Mouse (Mus musculus): ENCODE results near the gene Crybb2.
"Not testable (repeated sequence)": the region's sequence is repeated elsewhere in the genome, so short reads cannot be mapped to it uniquely, and the experiment has no call there.

The Crybb2 gene

GRCm38 (mm10) chr5:113070017-113070416 lies at the start of gene Crybb2:
Gene Crybb2 (minus strand): TSS chr5:113070117.
- no peak for DNase-seq (ENCODE audit: low spot score in 2 of 2)

- no peak for DNase-seq (ENCODE audit: low spot score in 2 of 2)
These were observed 49.4 kb upstream of the Crybb2 start for GRCm38 (mm10) chr5:113119291-113119690.

GRCm38 (mm10) chr5:113118695-113119094 lies 48.8 kb upstream of the Crybb2 start:
- DNase-seq (ENCODE audit: low spot score in 2 of 2) = no peak

GRCm38 (mm10) chr5:113117361-113117760 lies 47.4 kb upstream of the Crybb2 start:
- DNase-seq (ENCODE audit: low spot score in 2 of 2) = no peak

GRCm38 (mm10) chr5:113115896-113116295 lies 46.0 kb upstream of the Crybb2 start:
- no peak for DNase-seq (ENCODE audit: low spot score in 2 of 2)

GRCm38 (mm10) chr5:113114264-113115225 lies 44.6 kb upstream of the Crybb2 start:
- peak; percentile 59 to 63 for DNase-seq (ENCODE audit: low spot score in 2 of 2)

- DNase-seq (ENCODE audit: low spot score in 2 of 2) = no peak
These were observed 43.2 kb upstream of the Crybb2 start for GRCm38 (mm10) chr5:113113120-113113519.

- DNase-seq (ENCODE audit: low spot score in 2 of 2) = no peak
These were observed 41.4 kb upstream of the Crybb2 start for GRCm38 (mm10) chr5:113111336-113111735.

GRCm38 (mm10) chr5:113110929-113111328 lies 41.0 kb upstream of the Crybb2 start:
- DNase-seq (ENCODE audit: low spot score in 2 of 2) = no peak

GRCm38 (mm10) chr5:113109651-113110050 lies 39.7 kb upstream of the Crybb2 start:
- not testable (repeated sequence) for DNase-seq (ENCODE audit: low spot score in 2 of 2)

GRCm38 (mm10) chr5:113108165-113108764 lies 38.3 kb upstream of the Crybb2 start:
- no peak for DNase-seq (ENCODE audit: low spot score in 2 of 2)

- DNase-seq (ENCODE audit: low spot score in 2 of 2) = no peak
These were observed 37.8 kb upstream of the Crybb2 start for GRCm38 (mm10) chr5:113107709-113108108.

- DNase-seq (ENCODE audit: low spot score in 2 of 2) = no peak
These were observed 36.7 kb upstream of the Crybb2 start for GRCm38 (mm10) chr5:113106594-113106993.

GRCm38 (mm10) chr5:113105481-113105880 lies 35.6 kb upstream of the Crybb2 start:
- DNase-seq (ENCODE audit: low spot score in 2 of 2) = no peak

- no peak for DNase-seq (ENCODE audit: low spot score in 2 of 2)
These were observed 35.1 kb upstream of the Crybb2 start for GRCm38 (mm10) chr5:113105035-113105434.

- DNase-seq (ENCODE audit: low spot score in 2 of 2) = no peak
These were observed 32.5 kb upstream of the Crybb2 start for GRCm38 (mm10) chr5:113102455-113102854.

- DNase-seq (ENCODE audit: low spot score in 2 of 2) = peak in 1 of 2 experiments; percentile 53
These were observed 31.5 kb upstream of the Crybb2 start for GRCm38 (mm10) chr5:113101457-113101856.

- no peak for DNase-seq (ENCODE audit: low spot score in 2 of 2)
These were observed 30.5 kb upstream of the Crybb2 start for GRCm38 (mm10) chr5:113100422-113100821.

- peak; percentile 93 to 97 for DNase-seq (ENCODE audit: low spot score in 2 of 2)
These were observed 29.6 kb upstream of the Crybb2 start for GRCm38 (mm10) chr5:113099546-113099945.

GRCm38 (mm10) chr5:113097551-113097950 lies 27.6 kb upstream of the Crybb2 start:
- DNase-seq (ENCODE audit: low spot score in 2 of 2) = no peak

- DNase-seq (ENCODE audit: low spot score in 2 of 2) = no peak
These were observed 25.5 kb upstream of the Crybb2 start for GRCm38 (mm10) chr5:113095456-113095855.

- no peak for DNase-seq (ENCODE audit: low spot score in 2 of 2)
These were observed 22.5 kb upstream of the Crybb2 start for GRCm38 (mm10) chr5:113092406-113092805.

GRCm38 (mm10) chr5:113091162-113091561 lies 21.2 kb upstream of the Crybb2 start:
- peak in 1 of 2 experiments; percentile 54 for DNase-seq (ENCODE audit: low spot score in 2 of 2)
